Mouse (Mus musculus): ENCODE results near the gene Daam2.

- TF ChIP-seq NANOG (IDR thresholded peaks at IDR 0.05; ENCODE audit: borderline replicate concordance, low read length) (no peak), CTCF (conservative IDR thresholded peaks at IDR 0.05; ENCODE audit: low read length) (no peak)
Measured at GRCm38 (mm10) chr17:49563416-49563780, 745 bp downstream of the Daam2 start.

All from E14TG2a.4 (cell line).